8 mouse cellular contexts compared by ENCODE assay signal in the genomic region with DNA sequence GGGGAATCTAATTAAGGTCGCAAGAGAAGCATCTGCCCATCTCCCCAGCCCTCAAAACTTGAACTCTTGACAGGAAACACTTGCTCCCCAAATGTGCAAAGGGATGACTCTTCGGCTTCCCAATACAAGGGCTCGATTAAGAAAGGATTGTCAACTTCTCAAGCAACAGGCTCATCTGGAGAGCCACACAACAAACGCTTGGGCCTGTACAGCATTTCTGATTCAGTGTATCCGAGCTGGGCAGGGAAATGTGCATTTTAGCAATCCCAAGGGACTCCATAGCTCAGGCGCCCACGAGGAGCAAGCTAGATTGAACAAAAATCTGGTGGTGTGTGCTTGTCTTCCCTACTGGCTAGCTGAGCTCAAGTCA. TPM values are rescaled to one million over a fixed set of nuclear protein-coding genes. Genes with fewer than 3 reads are reported as not detected.
DNase-seq lines count a peak whose midpoint lies in the region; ATAC-seq and TF ChIP-seq lines count a peak whose summit lies in the region.

No protein-coding gene starts in this region.

- peak overlapping the region; percentile 86 for H3K9ac ChIP-seq in heart, postnatal 0 days (replicated peaks; ENCODE audit: low read depth, low read length)
- peak overlapping the region; percentile 98 for H3K9ac ChIP-seq in MEL (ENCODE audit: control insufficient read depth, low read depth, low read length, poor library complexity, severe bottlenecking)

- H3K27ac ChIP-seq in heart, postnatal 0 days (ENCODE audit: low read depth) = peak overlapping the region; percentile 99
- H3K27ac ChIP-seq in MEL (ENCODE audit: control insufficient read depth, low read depth, low read length) = peak overlapping the region; percentile 95
- peak overlapping the region; percentile 99 for H3K27ac ChIP-seq in hindbrain, embryonic 10.5 days
- peak overlapping the region; percentile 51 for H3K27ac ChIP-seq in macrophage

- H3K4me3 ChIP-seq in heart, postnatal 0 days (ENCODE audit: low read depth, low read length) = peak overlapping the region; percentile 94
- peak overlapping the region; percentile 93 to 99 for H3K4me3 ChIP-seq in MEL (ENCODE audit: control insufficient read depth in 1 of 2, insufficient read depth in 1 of 2, low read depth in 2 of 2, low read length in 2 of 2)
- H3K4me3 ChIP-seq in hindbrain, embryonic 10.5 days = peak overlapping the region; percentile 80
- peak overlapping the region; percentile 77 for H3K4me3 ChIP-seq in macrophage (ENCODE audit: inconsistent target)

- TF ChIP-seq EP300 in heart, postnatal 0 days (IDR thresholded peaks at IDR 0.05; ENCODE audit: low read depth) = no peak
- no peak for TF ChIP-seq EP300 in MEL (IDR thresholded peaks at IDR 0.05; ENCODE audit: low read depth in 1 of 2, low read length in 2 of 2)

- 3% methylated on average over 7 of the region's 7 CpGs for WGBS in heart, postnatal 0 days
- 8% methylated on average over 7 of the region's 7 CpGs for WGBS in hindbrain, embryonic 10.5 days
- 3% methylated on average over 7 of the region's 7 CpGs for WGBS in macrophage (ENCODE audit: missing documents)

- TF ChIP-seq CTCF in heart, postnatal 0 days (IDR thresholded peaks at IDR 0.05; ENCODE audit: low read depth) = no peak
- no peak for TF ChIP-seq CTCF in MEL (IDR thresholded peaks at IDR 0.05 in 2 of 3, conservative IDR thresholded peaks at IDR 0.05 in 1 of 3; ENCODE audit: control insufficient read depth in 1 of 3, insufficient read depth in 1 of 3, low read depth in 2 of 3, low read length in 3 of 3, poor library complexity in 1 of 3, severe bottlenecking in 1 of 3)

- no peak for TF ChIP-seq RAD21 in MEL (IDR thresholded peaks at IDR 0.05; ENCODE audit: low read depth, low read length)

- H3K9me3 ChIP-seq in heart, postnatal 0 days (replicated peaks; ENCODE audit: control insufficient read depth, low read length) = no peaks in the 10 kb centered on the region
- H3K9me3 ChIP-seq in MEL (replicated peaks; ENCODE audit: insufficient read depth, low read length) = no peaks in the 10 kb centered on the region
- H3K9me3 ChIP-seq in hindbrain, embryonic 10.5 days = 0 out of 2 replicates have a peak, but pooled peaks cover 2% of the 10 kb centered on the region

- peaks cover 11% of the 10 kb centered on the region for H3K4me1 ChIP-seq in heart, postnatal 0 days (ENCODE audit: control insufficient read depth, insufficient read depth)
- peaks cover 6 to 13% of the 10 kb centered on the region in 2 experiments; a peak in 3 of 4 replicates for H3K4me1 ChIP-seq in MEL (ENCODE audit: control insufficient read depth in 1 of 2, insufficient read depth in 2 of 2, low read length in 2 of 2)
- peaks cover 26% of the 10 kb centered on the region for H3K4me1 ChIP-seq in hindbrain, embryonic 10.5 days (replicated peaks)

- peak overlapping the region; percentile 78 for H3K4me2 ChIP-seq in heart, postnatal 0 days (ENCODE audit: low read depth, low read length)

- H3K36me3 ChIP-seq in heart, postnatal 0 days (replicated peaks; ENCODE audit: control insufficient read depth, insufficient read depth, low read length) = peaks cover 40% of the 10 kb centered on the region
- H3K36me3 ChIP-seq in MEL (ENCODE audit: control insufficient read depth in 1 of 2, insufficient read depth in 2 of 2, low read length in 2 of 2) (peaks cover 21 to 22% of the 10 kb centered on the region in 2 experiments), macrophage (ENCODE audit: inconsistent target) (peaks cover 10% of the 10 kb centered on the region)
- peaks cover 42% of the 10 kb centered on the region for H3K36me3 ChIP-seq in hindbrain, embryonic 10.5 days

- no peaks in the 10 kb centered on the region for H3K27me3 ChIP-seq in heart, postnatal 0 days (ENCODE audit: control insufficient read depth, insufficient read depth, low read length)
- no peaks in the 10 kb centered on the region; a peak in 1 of 4 replicates for H3K27me3 ChIP-seq in MEL (ENCODE audit: control insufficient read depth in 1 of 2, insufficient read depth in 2 of 2, low read length in 2 of 2)
- H3K27me3 ChIP-seq in hindbrain, embryonic 10.5 days (ENCODE audit: insufficient read depth, poor library complexity, severe bottlenecking) = no peaks in the 10 kb centered on the region

- H3K79me2 ChIP-seq in MEL (ENCODE audit: control insufficient read depth, insufficient read depth, low read length, poor library complexity) (peaks cover 36% of the 10 kb centered on the region), macrophage (ENCODE audit: inconsistent target) (peaks cover 37% of the 10 kb centered on the region)

- no peak for DNase-seq in heart, postnatal 0 days (ENCODE audit: low spot score)
- no peak for DNase-seq in heart, adult 11 months
- no peak for DNase-seq in MEL (ENCODE audit: low read depth, low spot score)
- no peak for DNase-seq in hindbrain, embryonic 10.5 days (ENCODE audit: low spot score)
- no peak for DNase-seq in left cerebral cortex, adult 18-20 months (ENCODE audit: low spot score in 2 of 2)
- no peak for DNase-seq in embryo, embryonic 10 days (ENCODE audit: low spot score)
- no peak for DNase-seq in layer of hippocampus, adult 18-20 months (ENCODE audit: low spot score in 2 of 2)

- no peak for ATAC-seq in heart, postnatal 0 days (ENCODE audit: insufficient read depth, low read depth)

- no peak for TF ChIP-seq POLR2A in MEL (IDR thresholded peaks at IDR 0.05; ENCODE audit: control insufficient read depth in 1 of 2, insufficient read depth in 1 of 2, low read depth in 1 of 2, low read length in 2 of 2, poor library complexity in 1 of 2)

TF ChIP-seq in MEL, 35 proteins besides CTCF, POLR2A, EP300 and RAD21:
- peak; percentile 8; the same call in 1 of the 2 replicates for TF ChIP-seq NELFE (IDR thresholded peaks at IDR 0.05; ENCODE audit: low read depth, low read length)
- TF ChIP-seq ZNF384 (IDR thresholded peaks at IDR 0.05; ENCODE audit: low read depth, low read length) = no peak
- TF ChIP-seq CHD1 (IDR thresholded peaks at IDR 0.05; ENCODE audit: low read depth, low read length) = peak; percentile 54; the same call in 1 of the 2 replicates
- no peak for TF ChIP-seq TAL1 (IDR thresholded peaks at IDR 0.05; ENCODE audit: low read length)

RNA-seq across cellular contexts. Expression of a gene that starts 26.2 kb away (rescaled TPM):
- total RNA-seq in heart, postnatal 0 days (2014; rRNA removed; ENCODE audit: low replicate concordance) = 31.0 and 32.4 TPM in 2 replicates
- polyA plus RNA-seq in heart, postnatal 0 days (2015; fragmentation: Nextera tagmentation; extraction: Ambion mirVana) = 65.1 and 66.3 TPM in 2 replicates
- 19.5 and 21.9 TPM in 2 replicates for total RNA-seq in MEL (2012; rRNA removed)
- polyA plus RNA-seq in MEL (2012; ENCODE audit: insufficient read depth in 1 of 2, insufficient read length in 2 of 2, low read depth in 1 of 2, low replicate concordance in 2 of 2, missing spikeins in 1 of 2) = 10 to 100 TPM in 1 of 2 experiments, not detected in 1; 28.6 TPM
- polyA plus RNA-seq in hindbrain, embryonic 10.5 days (2016; fragmentation: Nextera tagmentation; extraction: Ambion mirVana) = 58.0 and 62.5 TPM in 2 replicates
- total RNA-seq in macrophage (2018; cell fraction: chromatin; rRNA removed) = 100 to 1,000 TPM in 10 of 26 experiments, 10 to 100 TPM in 16; 64.2 to 138 (median 96.6) TPM
- 10 to 100 TPM; 19.4 to 35.7 (median 26.8) TPM for total RNA-seq in macrophage (2018; cell fraction: cytosol; rRNA removed)
- total RNA-seq in macrophage (2018; cell fraction: nucleus; rRNA removed) = 10 to 100 TPM; 27.9 to 97.4 (median 47.8) TPM
- polyA plus RNA-seq in macrophage (2018) = 24.9 to 34.3 TPM (median 29.3 TPM) in 3 replicates
- 10 to 100 TPM; 71.1 to 71.3 TPM for total RNA-seq in left cerebral cortex, adult 18-20 months (2021)
- 10 to 100 TPM; 69.7 to 71.3 TPM for total RNA-seq in layer of hippocampus, adult 18-20 months (2021)

RNA-seq across cellular contexts. Expression of a gene that starts 26.5 kb away (rescaled TPM):
- total RNA-seq in heart, postnatal 0 days (2014; rRNA removed; ENCODE audit: low replicate concordance) = 56.9 and 72.7 TPM in 2 replicates
- 96.9 and 107 TPM in 2 replicates for polyA plus RNA-seq in heart, postnatal 0 days (2015; fragmentation: Nextera tagmentation; extraction: Ambion mirVana)
- total RNA-seq in MEL (2012; rRNA removed) = 124 and 134 TPM in 2 replicates
- polyA plus RNA-seq in MEL (2012; ENCODE audit: insufficient read depth in 1 of 2, insufficient read length in 2 of 2, low read depth in 1 of 2, low replicate concordance in 2 of 2, missing spikeins in 1 of 2) (100 to 1,000 TPM; 117 to 129 TPM), macrophage (2018) (35.5 to 54.7 TPM (median 44.5 TPM) in 3 replicates)
- 183 and 186 TPM in 2 replicates for polyA plus RNA-seq in hindbrain, embryonic 10.5 days (2016; fragmentation: Nextera tagmentation; extraction: Ambion mirVana)
- total RNA-seq in macrophage (2018; cell fraction: chromatin; rRNA removed) = 10 to 100 TPM in 24 of 26 experiments, 1 to 10 TPM in 2; 7.3 to 85.4 (median 33.3) TPM
- total RNA-seq in macrophage (2018; cell fraction: cytosol; rRNA removed) = 10 to 100 TPM; 19.3 to 38.0 (median 28.2) TPM
- 10 to 100 TPM in 23 of 26 experiments, 1 to 10 TPM in 3; 8.0 to 48.5 (median 19.5) TPM for total RNA-seq in macrophage (2018; cell fraction: nucleus; rRNA removed)
- total RNA-seq in left cerebral cortex, adult 18-20 months (2021) = 10 to 100 TPM; 40.3 to 44.7 TPM
- total RNA-seq in layer of hippocampus, adult 18-20 months (2021) = 10 to 100 TPM; 40.7 to 44.1 TPM

RNA-seq across cellular contexts. Expression of a gene that starts 30.8 kb away (rescaled TPM):
- total RNA-seq in heart, postnatal 0 days (2014; rRNA removed; ENCODE audit: low replicate concordance) = 64.7 and 83.8 TPM in 2 replicates
- 33.7 and 39.0 TPM in 2 replicates for polyA plus RNA-seq in heart, postnatal 0 days (2015; fragmentation: Nextera tagmentation; extraction: Ambion mirVana)
- total RNA-seq in MEL (2012; rRNA removed) = 3.5 and 5.3 TPM in 2 replicates
- polyA plus RNA-seq in MEL (2012; ENCODE audit: insufficient read depth in 1 of 2, insufficient read length in 2 of 2, low read depth in 1 of 2, low replicate concordance in 2 of 2, missing spikeins in 1 of 2) (10 to 100 TPM in 1 of 2 experiments, not detected in 1; 21.5 TPM), macrophage (2018) (3.0 to 6.8 TPM (median 3.3 TPM) in 3 replicates)
- polyA plus RNA-seq in hindbrain, embryonic 10.5 days (2016; fragmentation: Nextera tagmentation; extraction: Ambion mirVana) = 44.8 and 50.8 TPM in 2 replicates
- total RNA-seq in macrophage (2018; cell fraction: chromatin; rRNA removed) = 10 to 100 TPM in 10 of 26 experiments, 1 to 10 TPM in 15, under 1 TPM in 1; 0.71 to 17.5 (median 7.0) TPM
- 1 to 10 TPM; 1.1 to 6.8 (median 3.5) TPM for total RNA-seq in macrophage (2018; cell fraction: cytosol; rRNA removed)
- 10 to 100 TPM in 6 of 26 experiments, 1 to 10 TPM in 19, under 1 TPM in 1; 0.69 to 12.8 (median 3.7) TPM for total RNA-seq in macrophage (2018; cell fraction: nucleus; rRNA removed)
- total RNA-seq in left cerebral cortex, adult 18-20 months (2021) = 10 to 100 TPM; 61.9 to 68.9 TPM
- 10 to 100 TPM; 73.8 to 77.5 TPM for total RNA-seq in layer of hippocampus, adult 18-20 months (2021)

Comparison
In these comparisons a context has a peak if more than half of its experiments do, and no peak if none do; other contexts are left out.
1. RNA of a gene that starts 30.8 kb away (total RNA-seq): 64.7 to 83.8 TPM in heart, postnatal 0 days, 73.8 to 77.5 TPM in layer of hippocampus, adult 18-20 months and 61.9 to 68.9 TPM in left cerebral cortex, adult 18-20 months; 3.5 to 5.3 TPM in MEL; every median in the first group is over 10 times any median in the second.
2. Peak in every context shown above with its lines, with median percentiles within 50 percentile points of each other: H3K27ac ChIP-seq and H3K4me3 ChIP-seq.